Mouse (Mus musculus): ENCODE results near the gene Nomo1.

The Nomo1 gene

GRCm38 (mm10) chr7:46100563-46100962 is 67.1 kb downstream of the Nomo1 start, which contains the start of gene Kcnj11:
Gene Kcnj11 (minus strand): TSS chr7:46100764.
- DNase-seq (ENCODE audit: extremely low read depth, low read depth), result peak; percentile 26

GRCm38 (mm10) chr7:46103075-46103591 is 69.6 kb downstream of the Nomo1 start:
- no peak for DNase-seq (ENCODE audit: extremely low read depth, low read depth)

DNA sequence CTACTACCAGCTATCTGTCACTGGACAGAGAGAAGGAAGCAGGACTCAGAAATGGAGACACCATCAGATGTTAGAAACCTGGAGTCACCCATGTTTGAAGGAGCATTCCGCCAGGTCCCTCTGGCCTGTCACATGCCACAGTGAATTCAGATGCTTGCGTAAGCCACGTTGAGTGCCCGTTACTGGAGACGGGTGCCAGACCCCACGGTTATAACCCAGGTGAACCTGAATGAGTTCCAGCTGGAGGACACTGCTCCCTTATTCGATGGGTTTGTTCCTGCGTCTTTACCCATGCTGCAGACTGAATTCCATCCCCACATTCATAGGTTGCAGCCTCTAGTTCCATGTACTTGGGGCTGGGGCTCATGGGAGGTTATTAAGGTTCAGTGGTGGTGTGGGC is 70.3 kb downstream of the Nomo1 start:
- no peak for DNase-seq (ENCODE audit: extremely low read depth, low read depth)

DNA sequence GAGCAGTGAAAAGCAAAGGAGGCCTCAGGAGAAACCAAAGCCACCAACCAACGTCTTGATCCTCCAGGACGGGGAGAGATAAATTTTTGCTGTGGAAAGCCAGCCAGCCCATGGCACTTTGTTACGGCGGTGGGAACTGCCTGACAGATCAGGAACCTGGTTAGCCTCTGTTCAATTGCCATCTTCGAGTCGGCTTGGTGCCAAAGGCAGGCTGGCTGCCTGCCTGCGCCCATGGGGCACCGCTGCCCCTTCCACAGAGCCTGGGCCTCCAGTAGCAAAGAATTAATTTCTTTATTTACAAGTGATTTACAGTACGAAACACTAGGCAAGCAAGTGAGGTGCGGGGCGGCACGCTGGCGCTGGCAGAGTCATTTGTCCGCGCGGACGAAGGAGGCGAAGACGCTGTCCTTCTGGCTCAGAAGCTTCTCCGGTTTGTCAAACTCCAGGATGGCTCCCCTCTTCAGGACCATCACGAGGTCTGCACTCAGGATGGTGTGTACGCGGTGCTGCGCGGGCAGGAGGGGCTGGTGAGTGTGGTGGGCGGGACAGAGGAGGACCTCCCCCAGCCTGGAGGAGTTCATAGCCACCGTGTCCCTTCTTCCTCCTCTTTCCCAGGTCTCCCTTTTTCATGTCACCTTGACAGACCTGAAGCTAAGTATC is 70.9 kb downstream of the Nomo1 start:
- no peak for DNase-seq (ENCODE audit: extremely low read depth, low read depth)

GRCm38 (mm10) chr7:46105484-46105883 is 72.0 kb downstream of the Nomo1 start:
- DNase-seq (ENCODE audit: extremely low read depth, low read depth), result no peak

DNA sequence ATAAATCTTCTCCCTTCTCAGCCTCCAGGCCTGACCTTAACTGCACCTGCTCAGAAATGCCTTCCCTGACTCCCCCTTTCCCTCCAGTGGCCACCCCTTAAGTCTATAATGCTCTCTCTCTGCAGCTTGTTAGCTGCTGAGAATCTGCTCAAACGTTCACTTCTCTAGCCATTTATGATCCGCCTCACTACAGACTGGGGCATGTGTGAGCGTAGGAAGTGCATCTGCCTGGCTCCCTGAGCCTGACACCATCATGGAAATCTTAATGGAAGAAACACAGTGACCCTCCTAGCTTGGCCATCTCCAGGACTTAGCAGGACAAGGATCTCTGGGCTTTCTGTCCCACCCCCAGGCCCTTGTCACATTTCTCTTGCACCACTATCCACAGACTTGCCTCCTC is 76.6 kb downstream of the Nomo1 start:
- no peak for DNase-seq (ENCODE audit: extremely low read depth, low read depth)

DNA sequence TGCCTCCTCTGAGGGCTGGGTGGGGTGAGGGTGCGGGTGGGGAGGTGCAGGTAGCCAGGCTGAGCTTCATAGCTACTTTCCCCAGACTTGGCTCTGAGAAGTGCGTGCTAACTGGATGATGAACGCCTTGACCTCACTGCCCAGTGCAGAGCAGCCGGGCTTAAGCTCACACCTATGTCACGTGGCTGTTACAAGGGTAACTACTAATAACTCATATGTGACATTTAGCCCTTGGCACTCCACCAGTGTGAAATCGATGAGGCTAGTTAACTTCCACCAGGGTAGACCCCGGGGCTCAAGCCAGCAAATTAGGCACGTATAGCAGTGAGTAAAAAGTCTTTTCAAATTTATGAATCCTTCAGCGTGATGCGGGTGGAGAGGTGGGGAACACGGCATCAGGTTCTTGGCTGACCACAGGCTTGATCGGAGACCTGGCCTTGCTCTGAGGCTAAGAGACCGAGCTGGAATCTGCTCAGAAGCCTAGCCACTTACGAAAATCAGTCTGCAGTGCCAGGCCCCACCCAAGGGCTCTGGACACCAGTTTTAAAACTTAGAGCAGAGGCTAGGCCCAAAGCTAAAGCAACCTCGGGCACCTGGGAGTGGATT is 77.8 kb downstream of the Nomo1 start:
- no peak for DNase-seq (ENCODE audit: extremely low read depth, low read depth)

DNA sequence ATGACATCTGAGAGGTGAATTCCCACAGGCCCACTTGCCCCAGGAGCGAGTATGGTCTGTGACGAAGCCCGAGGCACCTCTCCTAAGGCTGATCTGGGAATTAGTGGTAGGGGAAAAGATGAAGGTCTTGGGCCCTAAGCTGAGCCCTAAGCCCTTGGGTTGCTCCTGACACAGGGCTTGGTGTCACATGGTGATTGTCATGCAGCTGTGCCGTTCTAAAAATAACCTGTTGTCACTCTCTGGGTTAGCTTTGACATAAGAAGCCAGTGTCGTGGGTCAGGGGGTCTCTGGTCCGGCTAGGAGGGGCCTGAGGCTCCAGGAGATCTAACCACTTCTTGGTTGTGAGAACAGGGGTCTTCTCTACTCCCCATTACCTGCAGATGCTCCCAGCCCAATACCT is 78.4 kb downstream of the Nomo1 start:
- no peak for DNase-seq (ENCODE audit: extremely low read depth, low read depth)

DNA sequence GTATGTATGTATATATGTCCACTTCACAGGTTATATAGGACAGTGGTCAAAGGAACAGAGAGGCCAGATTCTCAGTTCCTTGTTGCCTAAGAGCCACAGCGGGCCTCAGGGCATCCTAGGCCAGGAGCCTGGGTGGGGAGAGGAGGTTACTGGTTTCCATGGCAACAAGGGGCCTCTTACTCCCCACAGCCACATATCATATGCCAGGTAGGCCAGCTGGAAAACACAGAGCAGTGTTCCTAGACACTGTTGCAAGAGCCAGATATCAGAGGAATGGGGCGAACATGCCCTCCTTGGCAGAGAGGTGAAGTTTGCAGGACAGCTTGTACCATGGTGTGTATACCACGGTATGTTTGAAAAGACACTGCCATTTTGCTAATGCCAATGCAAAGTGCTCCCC is 79.9 kb downstream of the Nomo1 start:
- DNase-seq (ENCODE audit: extremely low read depth, low read depth), result no peak

GRCm38 (mm10) chr7:46116118-46116581 is 82.7 kb downstream of the Nomo1 start:
- DNase-seq (ENCODE audit: extremely low read depth, low read depth), result no peak

DNA sequence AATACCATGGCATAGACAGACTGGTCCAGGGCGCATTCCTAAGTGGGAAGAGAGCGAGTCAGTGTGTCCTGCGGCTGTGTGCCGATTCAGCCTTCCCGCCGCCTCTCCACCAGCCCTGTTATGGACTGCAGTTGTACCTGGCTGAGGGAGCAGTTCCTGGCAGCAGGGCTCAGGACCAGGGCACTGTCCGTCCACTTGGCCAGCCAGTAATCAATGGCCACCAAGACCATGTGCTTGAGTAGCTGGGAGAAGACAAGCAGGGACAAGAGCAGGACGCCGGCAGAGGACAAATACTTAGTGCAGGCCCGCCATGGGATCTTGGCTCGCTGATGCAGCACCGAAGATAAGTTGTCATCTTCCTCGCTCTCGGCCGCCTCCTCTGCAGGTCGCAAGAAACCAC is 83.5 kb downstream of the Nomo1 start:
- DNase-seq (ENCODE audit: extremely low read depth, low read depth), result no peak

DNA sequence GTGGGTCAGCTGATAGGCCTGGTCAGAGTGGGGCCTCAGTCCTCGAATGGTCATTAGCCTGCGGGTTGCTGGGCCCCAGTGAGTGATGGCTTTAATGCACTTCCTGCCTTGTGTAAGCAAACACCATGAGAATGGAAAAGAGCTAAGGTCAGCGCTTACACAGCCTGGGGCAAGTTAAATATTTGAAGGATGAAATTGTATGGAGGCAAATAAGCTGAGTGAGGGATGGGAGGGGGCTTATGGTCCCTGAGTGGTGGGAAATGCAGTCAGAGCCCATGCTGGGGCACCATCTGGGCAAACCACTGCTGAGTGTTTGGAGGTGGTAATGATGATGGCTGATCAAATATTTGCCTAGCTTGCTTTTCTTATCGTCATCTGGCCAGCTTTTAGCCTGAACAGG is 89.5 kb downstream of the Nomo1 start:
- no peak for DNase-seq (ENCODE audit: extremely low read depth, low read depth)

GRCm38 (mm10) chr7:46124460-46124859 is 91.0 kb downstream of the Nomo1 start:
- DNase-seq (ENCODE audit: extremely low read depth, low read depth), result no peak

- DNase-seq (ENCODE audit: extremely low read depth, low read depth), result no peak
Observed at GRCm38 (mm10) chr7:46125340-46125739, 91.8 kb downstream of the Nomo1 start.

DNA sequence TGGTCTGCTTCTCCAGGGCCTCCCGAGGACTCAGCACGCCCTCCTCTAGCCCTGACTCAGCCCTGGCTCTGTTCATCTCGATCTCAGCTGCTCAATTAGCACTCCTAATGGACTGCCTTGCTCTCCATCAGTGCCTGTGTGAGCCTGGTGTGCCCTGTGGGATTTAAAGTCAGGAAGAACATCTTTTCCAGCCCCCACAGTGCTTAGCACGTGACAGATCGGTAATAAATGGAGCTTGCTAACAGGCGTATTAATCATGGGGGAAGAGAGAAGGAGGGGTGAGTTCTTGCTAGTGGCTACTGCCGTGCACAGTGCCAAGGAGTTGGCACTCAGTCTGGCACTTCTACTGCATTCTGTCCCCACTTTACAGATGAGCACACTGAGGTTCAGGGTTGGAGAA is 94.7 kb downstream of the Nomo1 start:
- no peak for DNase-seq (ENCODE audit: extremely low read depth, low read depth)

DNA sequence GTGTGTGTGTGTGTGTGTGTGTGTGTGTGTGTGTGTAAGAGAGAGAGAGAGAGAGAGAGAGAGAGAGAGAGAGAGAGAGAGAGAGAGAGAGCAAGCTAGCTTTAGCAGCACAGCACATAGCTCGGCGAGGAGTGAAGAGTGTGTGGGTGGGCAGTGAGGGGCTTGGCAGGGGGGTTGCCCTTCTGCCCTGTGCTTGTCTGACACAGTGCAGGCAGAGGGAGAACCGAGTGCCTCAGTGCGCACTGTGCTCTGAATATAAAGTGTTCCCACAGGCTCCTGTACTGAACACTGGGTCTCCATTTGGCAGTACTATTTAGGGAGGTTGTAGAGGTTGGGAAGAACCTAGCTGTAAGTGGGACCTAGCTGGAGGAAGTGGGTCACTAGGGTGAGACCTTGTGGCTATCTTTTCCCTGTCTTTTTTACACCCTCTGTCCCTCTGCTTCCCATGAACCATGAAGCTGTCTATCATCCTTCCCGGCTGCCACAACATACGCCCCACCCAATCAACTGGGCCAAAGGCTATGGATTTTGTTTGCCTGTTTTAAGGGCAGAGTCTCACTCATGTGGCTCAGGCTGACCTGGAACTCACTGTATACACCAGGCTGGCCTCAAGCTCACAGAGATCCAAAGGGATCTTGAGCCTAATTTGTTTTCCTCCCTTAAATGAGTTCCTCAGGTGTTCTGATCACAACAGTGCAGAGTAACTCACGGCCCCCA is 96.1 kb downstream of the Nomo1 start:
- DNase-seq (ENCODE audit: extremely low read depth, low read depth), result no peak

GRCm38 (mm10) chr7:46130723-46131122 is 97.2 kb downstream of the Nomo1 start:
- no peak for DNase-seq (ENCODE audit: extremely low read depth, low read depth)

GRCm38 (mm10) chr7:46131266-46131665 is 97.8 kb downstream of the Nomo1 start:
- DNase-seq (ENCODE audit: extremely low read depth, low read depth), result no peak

GRCm38 (mm10) chr7:46131806-46132205 is 98.3 kb downstream of the Nomo1 start:
- no peak for DNase-seq (ENCODE audit: extremely low read depth, low read depth)

DNA sequence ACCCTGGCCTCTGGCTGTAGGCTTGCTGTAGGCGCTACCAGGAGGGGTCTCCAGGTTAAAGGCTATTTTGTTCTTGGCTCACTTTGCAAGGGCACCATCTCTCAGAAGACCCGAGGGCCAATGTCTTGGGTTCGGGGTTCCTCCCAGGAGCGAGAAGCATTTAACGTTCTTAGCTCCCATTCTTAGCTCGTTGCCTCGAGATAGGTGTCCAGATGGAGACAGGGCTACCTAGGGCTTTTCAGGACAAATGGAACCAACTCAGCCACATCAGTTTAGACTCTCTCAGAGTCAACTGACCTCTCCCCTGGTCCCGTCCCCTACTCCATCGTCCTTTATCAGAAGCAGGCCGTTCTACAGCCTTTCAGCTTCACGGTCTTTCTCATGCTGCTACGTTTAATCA is 98.7 kb downstream of the Nomo1 start:
- no peak for DNase-seq (ENCODE audit: extremely low read depth, low read depth)
